Mouse (Mus musculus) heart, adult 2 months (tissue): ENCODE results near the gene Fyn. TPM values are rescaled to one million over a fixed set of nuclear protein-coding genes. Genes with fewer than 3 reads are reported as not detected.

ENCODE experiments used
- DNase-seq, 2 experiments: peaks; one replicate each; pipeline ENCODE4 v3.0.0; 2021
- H3K27ac ChIP-seq: fragments of 200-600 bp; 2 replicates; pipeline ENCODE4 v1.8.1; 2022
- H3K27me3 ChIP-seq: fragments of 200-500 bp; 2 replicates; pipeline ENCODE4 v1.6.1; 2012; ENCODE audit warnings: mild to moderate bottlenecking, low read length, inconsistent platforms, mixed read lengths; ENCODE audit not compliant: control insufficient read depth, insufficient read depth
- H3K36me3 ChIP-seq: fragments of 200-500 bp; 2 replicates; pipeline ENCODE4 v1.6.1; 2012; ENCODE audit warnings: low read length, inconsistent platforms; ENCODE audit not compliant: control insufficient read depth, insufficient read depth
- H3K4me1 ChIP-seq: fragments of 200-500 bp; 2 replicates; pipeline ENCODE4 v1.6.1; 2011; ENCODE audit warnings: low read length; ENCODE audit not compliant: control insufficient read depth, insufficient read depth
- H3K4me3 ChIP-seq: fragments of 200-600 bp; 2 replicates; pipeline ENCODE4 v1.8.1; 2022
- H3K79me2 ChIP-seq: fragments of 200-500 bp; replicated peaks from 2 replicates; pipeline ENCODE4 v1.6.1; 2012; ENCODE audit warnings: mild to moderate bottlenecking, inconsistent platforms, low read length, moderate library complexity, mixed read lengths; ENCODE audit not compliant: control insufficient read depth, insufficient read depth
- H3K9ac ChIP-seq: fragments of 200-500 bp; 2 replicates; pipeline ENCODE4 v1.6.1; 2012; ENCODE audit warnings: low read depth, mild to moderate bottlenecking, control low read depth, inconsistent platforms, low read length, mixed read lengths
- CTCF ChIP-seq: fragments of 200-600 bp; IDR thresholded peaks from 2 replicates; pipeline ENCODE4 v1.8.1; 2022; ENCODE audit warnings: antibody characterized with exemption, mild to moderate bottlenecking, moderate library complexity
- EP300 ChIP-seq: fragments of 200-500 bp; IDR thresholded peaks from 2 replicates; pipeline ENCODE4 v1.6.1; 2011; ENCODE audit warnings: low read depth, low read length, control low read depth; ENCODE audit not compliant: insufficient read depth
- POLR2A ChIP-seq: fragments of 200-500 bp; IDR thresholded peaks from 2 replicates; pipeline ENCODE4 v1.6.1; 2011; ENCODE audit warnings: mild to moderate bottlenecking, low read depth, low read length, control low read depth; ENCODE audit not compliant: insufficient read depth
- WGBS: fragments of 180-500 bp; shearing (Covaris S2); methylation state at CpG from one replicate; pipeline ENCODE4 v1.1.7; 2018; 5-methylcytosine and 5-hydroxymethylcytosine counted together
- intact Hi-C: fragments of 180-260 bp; cut with DNase I; formaldehyde crosslinking; loops from one replicate; pipeline ENCODE4 v1.15.1; 2025
- polyA plus RNA-seq: library from polyadenylated mRNA; depleted of rRNA; stranded (reverse); fragments of >200 nt; gene quantifications from 2 replicates; pipeline ENCODE4 v1.2.3, GENCODE M21; 2012
- total RNA-seq, 2 experiments: library from RNA; stranded (reverse); gene quantifications; 2 replicates each; pipeline ENCODE4 v1.2.3; 2021

Gene Fyn
- total and polyA plus RNA-seq, 3 experiments: 23.2 to 29.7 (median 26.1) TPM

- no peaks in the 10 kb centered on the region for H3K79me2 ChIP-seq
- no peak overlapping the region for H3K9ac ChIP-seq
- peak; percentile 67 to 76 for DNase-seq
- WGBS: 50% methylated on average over 9 of the region's 9 CpGs
- H3K27ac ChIP-seq: no peak overlapping the region
- peaks cover 6% of the 10 kb centered on the region for H3K4me1 ChIP-seq
- no peaks in the 10 kb centered on the region for H3K27me3 ChIP-seq
- intact Hi-C loops: loop anchor here (1.0 kb wide), 2 partner anchors 280 to 349 kb away; no protein-coding TSS in a partner anchor
- H3K4me3 ChIP-seq: no peak overlapping the region
- peak; percentile 85 for TF ChIP-seq EP300
- TF ChIP-seq POLR2A: no peak
- peak; percentile 91 for TF ChIP-seq CTCF
- H3K36me3 ChIP-seq: no peaks in the 10 kb centered on the region
These were observed 151.7 kb downstream of the Fyn start for GRCm38 (mm10) chr10:39520123-39520989.

- Histone ChIP-seq H3K9ac (no peak overlapping the region), H3K4me3 (no peak overlapping the region), H3K27me3 (no peaks in the 10 kb centered on the region), H3K4me1 (peaks cover 6% of the 10 kb centered on the region), H3K36me3 (no peaks in the 10 kb centered on the region), H3K79me2 (no peaks in the 10 kb centered on the region), H3K27ac (no peak overlapping the region)
- no peak for TF ChIP-seq EP300
- no peak for TF ChIP-seq POLR2A
- no peak for TF ChIP-seq CTCF
- DNase-seq: no peak
- WGBS: 45% methylated on average over 1 of the region's 1 CpGs
- intact Hi-C loops: no loop called here
These were observed 152.7 kb downstream of the Fyn start for GRCm38 (mm10) chr10:39521327-39521726.

GRCm38 (mm10) chr10:39521861-39522391, 153.3 kb downstream of the Fyn start:
- Histone ChIP-seq H3K27ac (no peak overlapping the region), H3K4me1 (peaks cover 6% of the 10 kb centered on the region), H3K79me2 (no peaks in the 10 kb centered on the region), H3K36me3 (no peaks in the 10 kb centered on the region), H3K9ac (no peak overlapping the region), H3K27me3 (no peaks in the 10 kb centered on the region), H3K4me3 (no peak overlapping the region)
- no peak for DNase-seq
- WGBS: 48% methylated on average over 5 of the region's 5 CpGs
- no peak for TF ChIP-seq CTCF
- intact Hi-C loops: no loop called here

GRCm38 (mm10) chr10:39522857-39523614, 154.4 kb downstream of the Fyn start:
- no peak for DNase-seq
- 79% methylated on average over 11 of the region's 11 CpGs for WGBS
- no peak overlapping the region for H3K27ac ChIP-seq
- no peaks in the 10 kb centered on the region for H3K79me2 ChIP-seq
- H3K9ac ChIP-seq: no peak overlapping the region
- intact Hi-C loops: no loop called here
- peaks cover 6% of the 10 kb centered on the region for H3K4me1 ChIP-seq
- no peaks in the 10 kb centered on the region for H3K27me3 ChIP-seq
- TF ChIP-seq EP300 (no peak), POLR2A (no peak), CTCF (no peak)
- H3K36me3 ChIP-seq: no peaks in the 10 kb centered on the region
- no peak overlapping the region for H3K4me3 ChIP-seq

- Histone ChIP-seq H3K79me2 (no peaks in the 10 kb centered on the region), H3K9ac (no peak overlapping the region), H3K4me3 (no peak overlapping the region), H3K27ac (no peak overlapping the region), H3K27me3 (no peaks in the 10 kb centered on the region), H3K4me1 (peaks cover 5% of the 10 kb centered on the region), H3K36me3 (no peaks in the 10 kb centered on the region)
- TF ChIP-seq CTCF (no peak), EP300 (no peak), POLR2A (no peak)
- intact Hi-C loops: no loop called here
- 68% methylated on average over 8 of the region's 8 CpGs for WGBS
- DNase-seq: no peak
These were observed 155.7 kb downstream of the Fyn start for GRCm38 (mm10) chr10:39524355-39524754.
